11 mouse cellular contexts compared by ENCODE assay signal in the genomic region with DNA sequence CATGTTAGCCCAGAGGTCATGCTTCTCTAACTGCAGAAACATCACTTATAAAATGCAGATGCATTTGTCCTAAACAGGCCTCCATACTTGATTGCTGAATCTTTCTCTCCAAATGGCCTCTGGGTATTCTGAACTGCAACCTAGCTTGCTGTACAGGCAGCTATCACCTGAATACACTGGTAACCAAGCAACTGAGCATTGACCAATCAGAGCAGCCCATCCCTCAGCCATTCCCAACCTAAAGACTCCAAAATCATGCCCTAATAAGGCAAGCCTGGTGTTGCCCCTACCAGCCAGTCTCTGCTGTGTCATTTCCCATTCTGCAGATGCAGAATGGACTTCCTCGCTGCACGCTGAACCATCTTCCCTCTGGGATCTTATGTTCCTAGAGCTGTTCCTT.
DNase-seq lines count a peak whose midpoint lies in the region; ATAC-seq lines count a peak whose summit lies in the region.
"Had no signal": no experiment of that assay in that cellular context is flagged by ENCODE, and none has a peak within 500 bp of the region (broad histone marks: within the 10 kb centered on the region; RNA-seq: fewer than 3 reads in every experiment).

No protein-coding gene starts in this region.

- no peak overlapping the region for H3K4me3 ChIP-seq in lung, embryonic 15.5 days
- H3K4me3 ChIP-seq in liver, embryonic 12.5 days = no peak overlapping the region
- H3K4me3 ChIP-seq: limb, embryonic 13.5 days had no signal

- 0 out of 2 replicates have a peak, but pooled peaks have one; percentile 19 for ATAC-seq in lung, embryonic 15.5 days (ENCODE audit: borderline replicate concordance, extremely low read depth, low FRiP score, low TSS enrichment)
- ATAC-seq in erythroblast, adult 5-6 weeks (replicated peaks; ENCODE audit: low FRiP score, poor library complexity, severe bottlenecking) = peak; percentile 67; the same call in 1 of the 2 replicates
- peak; percentile 68 for ATAC-seq in liver, embryonic 12.5 days

- H3K4me1 ChIP-seq in lung, embryonic 15.5 days = no peaks in the 10 kb centered on the region
- peaks cover 19% of the 10 kb centered on the region for H3K4me1 ChIP-seq in liver, embryonic 12.5 days
- H3K4me1 ChIP-seq: limb, embryonic 13.5 days had no signal

- H3K36me3 ChIP-seq in lung, embryonic 15.5 days = no peaks in the 10 kb centered on the region
- no peaks in the 10 kb centered on the region for H3K36me3 ChIP-seq in liver, embryonic 12.5 days
- H3K36me3 ChIP-seq: limb, embryonic 13.5 days had no signal

- H3K4me2 ChIP-seq in lung, embryonic 15.5 days = no peak overlapping the region
- no peak overlapping the region for H3K4me2 ChIP-seq in liver, embryonic 12.5 days
- H3K4me2 ChIP-seq: limb, embryonic 13.5 days had no signal

- no peaks in the 10 kb centered on the region for H3K27me3 ChIP-seq in lung, embryonic 15.5 days
- no peaks in the 10 kb centered on the region for H3K27me3 ChIP-seq in liver, embryonic 12.5 days (replicated peaks)
- H3K27me3 ChIP-seq: limb, embryonic 13.5 days had no signal

- no peak for DNase-seq in lung, postnatal 25 days (ENCODE audit: low spot score)
- DNase-seq in retina, postnatal 1 day = peak; percentile 78
- no peak for DNase-seq in adrenal gland, adult 18-20 months (ENCODE audit: low spot score in 2 of 2)
- DNase-seq in cerebellum, postnatal 10 days = no peak
- DNase-seq in adrenal gland, postnatal 4 days (ENCODE audit: low spot score in 2 of 2) = no peak
- DNase-seq: gastrocnemius, postnatal 25 days; kidney, adult 18-20 months had no signal

- 75% methylated on average over 2 of the region's 2 CpGs for WGBS in lung, embryonic 15.5 days
- WGBS in liver, embryonic 12.5 days (ENCODE audit: insufficient replicate concordance) = 67% methylated on average over 2 of the region's 2 CpGs

- no peaks in the 10 kb centered on the region for H3K9me3 ChIP-seq in lung, embryonic 15.5 days
- H3K9me3 ChIP-seq in liver, embryonic 12.5 days (replicated peaks) = no peaks in the 10 kb centered on the region
- H3K9me3 ChIP-seq: limb, embryonic 13.5 days had no signal

- H3K27ac ChIP-seq in lung, embryonic 15.5 days = no peak overlapping the region
- 0 out of 2 replicates have a peak overlapping the region, but pooled peaks have one; percentile 14 for H3K27ac ChIP-seq in liver, embryonic 12.5 days
- H3K27ac ChIP-seq: limb, embryonic 13.5 days had no signal

- H3K9ac ChIP-seq in lung, embryonic 15.5 days = no peak overlapping the region
- no peak overlapping the region for H3K9ac ChIP-seq in liver, embryonic 12.5 days
- H3K9ac ChIP-seq: limb, embryonic 13.5 days had no signal
